Mouse (Mus musculus) heart, adult 2 months (tissue): ENCODE results near the gene Pmpca. TPM values are rescaled to one million over a fixed set of nuclear protein-coding genes. Genes with fewer than 3 reads are reported as not detected.

ENCODE experiments used
- DNase-seq, 2 experiments: peaks; one replicate each; pipeline ENCODE4 v3.0.0; 2021
- H3K27ac ChIP-seq: fragments of 200-600 bp; 2 replicates; pipeline ENCODE4 v1.8.1; 2022
- H3K27me3 ChIP-seq: fragments of 200-500 bp; 2 replicates; pipeline ENCODE4 v1.6.1; 2012; ENCODE audit warnings: mild to moderate bottlenecking, low read length, inconsistent platforms, mixed read lengths; ENCODE audit not compliant: control insufficient read depth, insufficient read depth
- H3K36me3 ChIP-seq: fragments of 200-500 bp; 2 replicates; pipeline ENCODE4 v1.6.1; 2012; ENCODE audit warnings: low read length, inconsistent platforms; ENCODE audit not compliant: control insufficient read depth, insufficient read depth
- H3K4me1 ChIP-seq: fragments of 200-500 bp; 2 replicates; pipeline ENCODE4 v1.6.1; 2011; ENCODE audit warnings: low read length; ENCODE audit not compliant: control insufficient read depth, insufficient read depth
- H3K4me3 ChIP-seq: fragments of 200-600 bp; 2 replicates; pipeline ENCODE4 v1.8.1; 2022
- H3K79me2 ChIP-seq: fragments of 200-500 bp; replicated peaks from 2 replicates; pipeline ENCODE4 v1.6.1; 2012; ENCODE audit warnings: mild to moderate bottlenecking, inconsistent platforms, low read length, moderate library complexity, mixed read lengths; ENCODE audit not compliant: control insufficient read depth, insufficient read depth
- H3K9ac ChIP-seq: fragments of 200-500 bp; 2 replicates; pipeline ENCODE4 v1.6.1; 2012; ENCODE audit warnings: low read depth, mild to moderate bottlenecking, control low read depth, inconsistent platforms, low read length, mixed read lengths
- CTCF ChIP-seq: fragments of 200-600 bp; IDR thresholded peaks from 2 replicates; pipeline ENCODE4 v1.8.1; 2022; ENCODE audit warnings: antibody characterized with exemption, mild to moderate bottlenecking, moderate library complexity
- EP300 ChIP-seq: fragments of 200-500 bp; IDR thresholded peaks from 2 replicates; pipeline ENCODE4 v1.6.1; 2011; ENCODE audit warnings: low read depth, low read length, control low read depth; ENCODE audit not compliant: insufficient read depth
- POLR2A ChIP-seq: fragments of 200-500 bp; IDR thresholded peaks from 2 replicates; pipeline ENCODE4 v1.6.1; 2011; ENCODE audit warnings: mild to moderate bottlenecking, low read depth, low read length, control low read depth; ENCODE audit not compliant: insufficient read depth
- WGBS: fragments of 180-500 bp; shearing (Covaris S2); methylation state at CpG from one replicate; pipeline ENCODE4 v1.1.7; 2018; 5-methylcytosine and 5-hydroxymethylcytosine counted together
- intact Hi-C: fragments of 180-260 bp; cut with DNase I; formaldehyde crosslinking; loops from one replicate; pipeline ENCODE4 v1.15.1; 2025
- long read RNA-seq: library from polyadenylated mRNA; stranded (forward); transcript quantifications from one replicate; pipeline ENCODE4 v2.0.0, GENCODE M21; 2021
- polyA plus RNA-seq: library from polyadenylated mRNA; depleted of rRNA; stranded (reverse); fragments of >200 nt; gene quantifications from 2 replicates; pipeline ENCODE4 v1.2.3, GENCODE M21; 2012; rRNA removed
- total RNA-seq, 2 experiments: library from RNA; stranded (reverse); gene quantifications; 2 replicates each; pipeline ENCODE4 v1.2.3; 2021

The Pmpca gene
- total RNA-seq: 100 to 1,000 TPM; 139 to 160 TPM
- 69.1 and 123 TPM in 2 replicates for polyA plus RNA-seq
- long read RNA-seq, transcript Pmpca-201 (13 exons, 3,135 nt): major isoform, 193 of 237 reads
- long read RNA-seq, partial matches to known transcripts: 27 of 237 reads
- long read RNA-seq, other reads (novel, unspliced or antisense): 14 of 237 reads

- TF ChIP-seq EP300 (0 out of 2 replicates have a peak, but pooled peaks have one; percentile 4), CTCF (no peak), POLR2A (peak; percentile 79)
- H3K79me2 ChIP-seq: no peaks in the 10 kb centered on the region
- peak; percentile 90 to 94 for DNase-seq
- H3K4me3 ChIP-seq: peak within 1 kb of the TSS; percentile 94
- H3K4me1 ChIP-seq: peaks cover 3% of the 10 kb centered on the region
- H3K27me3 ChIP-seq: no peaks in the 10 kb centered on the region
- H3K27ac ChIP-seq: peak within 1 kb of the TSS; percentile 69
- peak within 1 kb of the TSS; percentile 99 for H3K9ac ChIP-seq
- intact Hi-C loops: loop anchor here (5.0 to 10.0 kb wide), 2 partner anchors 37 to 154 kb away; partner anchors contain the start of genes Dnlz and Qsox2
- no peaks in the 10 kb centered on the region for H3K36me3 ChIP-seq
- WGBS: under 1% methylated on average over 60 of the region's 60 CpGs
Measured at GRCm38 (mm10) chr2:26389154-26389690, at the start of gene Pmpca, which contains the start of gene Entr1. Pmpca (plus strand) TSS chr2:26389339. Entr1 (minus strand) TSS chr2:26389316.

- no peaks in the 10 kb centered on the region for H3K36me3 ChIP-seq
- H3K9ac ChIP-seq: peak overlapping the region; percentile 71
- H3K27me3 ChIP-seq: no peaks in the 10 kb centered on the region
- 21% methylated on average over 2 of the region's 2 CpGs for WGBS
- DNase-seq: peak; percentile 55 to 65
- H3K4me1 ChIP-seq: peaks cover 14% of the 10 kb centered on the region
- TF ChIP-seq CTCF (no peak), EP300 (peak; percentile 6; the same call in 1 of the 2 replicates), POLR2A (peak; percentile 21; the same call in 1 of the 2 replicates)
- intact Hi-C loops: no loop called here
- H3K27ac ChIP-seq: peak overlapping the region; percentile 89
- no peaks in the 10 kb centered on the region for H3K79me2 ChIP-seq
- H3K4me3 ChIP-seq: peak overlapping the region; percentile 46
Measured at GRCm38 (mm10) chr2:26341510-26341981, 47.6 kb upstream of the Pmpca start.

GRCm38 (mm10) chr2:26342044-26342443 lies 47.1 kb upstream of the Pmpca start:
- H3K4me3 ChIP-seq: peak overlapping the region; percentile 46; the same call in 1 of the 2 replicates

DNA sequence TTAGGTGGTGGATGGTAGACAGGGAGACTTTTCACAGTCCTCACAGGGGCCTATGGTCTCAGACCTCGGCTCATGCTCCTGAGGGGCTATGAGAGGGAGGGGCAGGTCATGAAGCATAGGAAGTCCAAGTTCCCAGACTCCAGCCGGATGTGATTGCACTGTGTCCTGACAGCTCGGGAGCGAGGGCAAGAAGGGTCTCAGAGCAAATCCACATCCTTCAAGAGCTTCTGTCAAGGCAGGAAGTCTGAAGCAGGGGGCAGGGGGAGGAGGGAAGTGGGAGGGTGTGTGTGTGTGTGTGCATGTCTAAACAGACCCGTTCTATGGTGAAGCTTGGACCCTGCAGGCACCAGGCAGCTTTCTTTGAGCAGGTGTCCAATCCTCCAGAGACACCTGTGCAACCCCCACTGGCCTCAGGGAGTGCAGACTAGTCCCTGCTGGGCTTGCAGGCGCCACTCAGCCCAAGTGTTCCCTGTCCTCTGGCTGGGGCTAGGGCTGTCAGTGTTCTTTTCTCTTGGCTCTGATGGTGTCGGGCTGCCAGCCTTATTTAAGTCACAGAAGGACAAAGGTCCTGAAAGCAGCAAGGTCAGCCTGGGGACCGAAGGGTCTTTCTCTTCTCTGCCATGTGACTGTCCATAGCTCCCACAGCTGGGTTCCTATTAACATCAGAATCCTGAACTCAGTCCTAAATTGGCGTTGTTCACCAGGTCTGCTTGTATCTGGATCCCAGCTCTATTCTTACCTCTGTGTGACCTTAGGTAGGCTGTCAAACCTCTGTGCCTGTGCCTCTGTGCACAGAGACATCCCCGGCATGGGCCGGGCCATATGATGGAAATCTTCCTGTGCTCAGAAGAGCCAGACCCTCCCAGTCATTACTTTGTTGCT lies 46.3 kb upstream of the Pmpca start:
- WGBS: 25% methylated on average over 11 of the region's 11 CpGs
- Histone ChIP-seq H3K79me2 (no peaks in the 10 kb centered on the region), H3K9ac (peak overlapping the region; percentile 24), H3K36me3 (no peaks in the 10 kb centered on the region), H3K4me3 (peak overlapping the region; percentile 13), H3K4me1 (peaks cover 14% of the 10 kb centered on the region), H3K27ac (peak overlapping the region; percentile 89), H3K27me3 (no peaks in the 10 kb centered on the region)
- DNase-seq: no peak
- TF ChIP-seq CTCF: no peak
- TF ChIP-seq POLR2A: peak; percentile 41; the same call in 1 of the 2 replicates
- TF ChIP-seq EP300: no peak
- intact Hi-C loops: no loop called here

More at GRCm38 (mm10) chr2:26342044-26342443, 47.1 kb upstream of the Pmpca start:
- peak; percentile 95 for TF ChIP-seq EP300
- peak; percentile 75; the same call in 1 of the 2 replicates for TF ChIP-seq POLR2A
- no peak for TF ChIP-seq CTCF
- H3K27ac ChIP-seq: peak overlapping the region; percentile 89
- no peaks in the 10 kb centered on the region for H3K27me3 ChIP-seq
- H3K4me1 ChIP-seq: peaks cover 14% of the 10 kb centered on the region
- no peaks in the 10 kb centered on the region for H3K36me3 ChIP-seq
- DNase-seq: peak; percentile 80 to 87
- no peak overlapping the region; the same call in 1 of the 2 replicates for H3K9ac ChIP-seq
- WGBS: 16% methylated on average over 10 of the region's 10 CpGs
- no peaks in the 10 kb centered on the region for H3K79me2 ChIP-seq
- intact Hi-C loops: no loop called here

DNA sequence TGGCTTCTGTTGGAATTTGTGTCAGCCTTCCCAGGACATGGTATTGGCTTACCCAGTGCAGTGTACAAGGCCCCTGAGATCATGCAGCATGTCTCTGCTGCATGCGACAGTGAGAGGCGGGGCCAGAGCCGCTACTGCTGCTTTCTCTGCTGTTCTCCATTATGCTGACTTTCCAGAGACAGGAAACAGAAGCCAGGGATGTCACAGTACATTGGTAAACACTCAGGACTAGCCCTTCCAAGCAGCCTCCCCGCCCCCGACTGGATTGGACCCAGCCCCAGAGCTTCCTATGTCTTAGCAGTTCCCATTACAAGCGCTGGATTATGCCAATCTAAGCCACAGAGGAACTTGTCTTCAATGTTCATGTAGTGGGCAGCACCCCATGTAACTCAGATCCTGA lies 40.9 kb upstream of the Pmpca start:
- no peak overlapping the region for H3K27ac ChIP-seq
- intact Hi-C loops: no loop called here
- H3K4me3 ChIP-seq: no peak overlapping the region
- WGBS: 40% methylated on average over 6 of the region's 6 CpGs
- no peak for TF ChIP-seq EP300
- no peak for TF ChIP-seq POLR2A
- TF ChIP-seq CTCF: no peak
- H3K4me1 ChIP-seq: peaks cover 8% of the 10 kb centered on the region
- DNase-seq: no peak
- H3K36me3 ChIP-seq: no peaks in the 10 kb centered on the region
- peaks cover 3% of the 10 kb centered on the region; the same call in 1 of the 2 replicates for H3K79me2 ChIP-seq
- no peak overlapping the region for H3K9ac ChIP-seq
- no peaks in the 10 kb centered on the region for H3K27me3 ChIP-seq
